Mouse (Mus musculus): ENCODE measurements around the gene 4930455H04Rik.
A peak's percentile ranks its signal among the peaks of the same experiment; 100 is the strongest.

4930455H04Rik gene

DNA sequence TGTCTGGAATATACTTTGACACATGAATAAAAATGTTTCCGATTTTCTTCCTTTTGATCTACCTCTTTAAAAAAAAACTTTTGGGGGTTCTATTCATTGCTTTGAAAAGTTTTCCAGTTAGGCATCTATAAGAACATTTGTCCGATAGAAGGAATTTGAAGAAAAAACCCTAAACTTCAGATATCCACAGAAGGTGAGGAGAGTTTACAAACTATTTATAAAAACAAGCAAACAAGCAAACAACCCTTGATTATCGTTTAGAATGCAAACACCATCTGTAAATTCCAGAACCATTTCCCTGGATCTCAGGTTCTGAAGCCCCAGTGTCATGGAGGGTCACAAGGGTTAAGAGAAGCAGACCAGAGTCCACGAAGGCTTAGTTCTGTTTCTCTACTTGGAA lies at the start of gene 4930455H04Rik:
TSS of gene 4930455H04Rik (plus strand) at position 301 of the 400 bp plus-strand sequence.
- no peak for DNase-seq

GRCm38 (mm10) chr3:116921535-116921934 lies 46.5 kb upstream of the 4930455H04Rik start:
- DNase-seq, result no peak

DNA sequence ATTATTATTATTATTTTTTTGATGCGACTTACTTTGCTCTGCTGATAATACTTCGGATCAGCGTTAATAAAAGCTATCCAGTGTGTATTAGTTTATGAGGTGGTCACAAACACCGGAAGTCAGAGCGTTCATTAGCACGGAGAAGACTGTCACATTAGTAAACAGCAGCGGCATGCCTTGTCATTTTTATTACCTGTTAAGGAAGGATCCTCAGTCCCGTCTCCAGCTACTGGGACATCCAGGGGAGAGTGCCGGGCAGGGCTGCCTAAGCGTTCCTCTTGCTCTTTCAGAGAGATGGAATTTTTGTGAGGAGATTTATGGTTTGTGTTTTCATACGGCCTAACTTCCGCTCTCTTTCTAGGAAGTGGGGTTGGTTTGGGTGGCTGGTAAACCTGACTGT lies 45.0 kb upstream of the 4930455H04Rik start:
- DNase-seq, result no peak

DNA sequence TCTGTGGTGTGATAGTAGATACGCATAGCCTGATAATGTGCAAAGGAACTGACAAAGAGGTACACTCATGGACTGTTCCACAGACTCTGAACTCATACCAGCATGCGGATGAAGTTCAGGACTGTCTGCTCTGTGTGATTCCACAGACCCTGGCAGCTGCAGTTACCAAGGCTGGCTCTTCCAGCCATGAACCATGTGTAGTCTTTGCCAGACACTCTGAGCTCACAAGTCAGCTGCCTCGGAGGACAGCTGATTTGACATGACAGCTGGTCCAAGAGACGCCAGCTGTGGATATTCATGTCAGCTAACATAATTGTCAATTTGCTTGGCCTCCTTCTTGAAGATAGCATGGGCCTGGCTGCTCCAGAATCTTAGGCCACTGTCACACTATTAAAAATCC lies 39.1 kb upstream of the 4930455H04Rik start:
- DNase-seq, result no peak

DNA sequence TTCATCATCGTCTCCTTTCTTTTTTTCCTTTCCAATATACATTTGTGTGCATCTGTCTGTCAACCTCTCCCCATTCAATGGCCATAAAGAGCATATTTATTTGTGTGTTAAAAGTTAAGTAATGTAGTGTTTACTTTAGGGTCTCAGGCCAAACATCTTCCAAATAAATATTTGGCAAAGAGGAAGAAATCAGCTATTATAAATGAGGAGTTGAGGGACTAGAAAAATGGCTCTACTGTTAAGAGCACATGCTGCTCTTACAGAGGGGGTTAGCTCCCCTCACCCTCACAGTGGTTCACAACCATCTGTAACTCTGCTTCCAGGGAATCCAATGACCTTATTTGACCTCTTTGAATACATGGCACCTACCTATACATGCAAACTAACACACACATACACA lies 34.9 kb upstream of the 4930455H04Rik start:
- no peak for DNase-seq

GRCm38 (mm10) chr3:116936934-116937691 lies 31.0 kb upstream of the 4930455H04Rik start:
- no peak for DNase-seq

GRCm38 (mm10) chr3:116940804-116941558 lies 27.1 kb upstream of the 4930455H04Rik start:
- peak; percentile 50 for DNase-seq

DNA sequence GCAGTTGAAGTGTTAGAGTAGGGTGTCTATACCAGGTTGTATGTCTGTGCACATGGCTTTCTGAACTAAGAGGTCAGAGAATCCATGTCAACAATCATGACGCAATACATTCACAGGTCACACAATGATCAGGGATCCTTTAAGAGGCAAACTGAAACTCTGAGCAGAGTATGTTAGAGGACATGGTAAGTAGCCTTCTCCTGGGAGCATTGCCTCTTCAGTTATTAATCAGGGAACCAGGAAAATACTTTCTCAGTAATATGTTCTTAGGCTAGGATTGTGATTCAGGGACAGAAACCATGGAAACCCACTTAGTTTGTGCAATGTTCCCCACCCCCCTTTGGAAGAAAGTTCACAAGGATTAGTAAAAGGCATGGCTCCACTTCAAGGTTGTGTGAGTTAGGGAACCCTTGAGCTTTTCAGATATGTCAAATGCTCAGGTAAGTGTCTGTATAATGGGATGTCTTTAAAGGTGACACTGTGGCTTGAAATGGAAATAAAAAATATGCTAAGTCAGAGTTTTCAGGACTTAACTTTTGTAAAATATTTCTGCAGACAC lies 26.4 kb upstream of the 4930455H04Rik start:
- DNase-seq, result no peak

- DNase-seq, result no peak
These were observed 25.3 kb upstream of the 4930455H04Rik start for GRCm38 (mm10) chr3:116942751-116943150.

DNA sequence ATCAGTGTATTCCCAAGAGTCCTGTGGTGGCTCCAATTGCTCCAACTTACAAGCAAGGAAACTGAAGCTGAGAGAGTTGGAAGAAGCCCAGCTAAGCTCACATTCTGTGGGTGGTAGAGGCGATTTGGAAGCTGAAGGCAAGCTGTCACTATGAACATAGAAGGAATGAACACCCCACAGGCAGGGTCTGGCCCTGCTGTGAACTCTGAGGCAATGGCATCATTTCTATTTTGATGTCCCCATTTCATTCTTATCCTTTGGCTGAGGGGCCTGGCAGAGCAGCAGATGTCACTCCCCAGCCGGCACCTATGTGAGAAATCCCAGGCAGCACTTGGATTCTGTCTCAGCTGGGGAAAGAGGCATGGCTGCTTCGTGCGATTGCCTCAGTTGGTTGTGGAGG lies 24.6 kb upstream of the 4930455H04Rik start:
- peak; percentile 38 for DNase-seq

- no peak for DNase-seq
These were observed 21.6 kb upstream of the 4930455H04Rik start for GRCm38 (mm10) chr3:116946476-116946875.

GRCm38 (mm10) chr3:116950665-116951115 lies 17.4 kb upstream of the 4930455H04Rik start:
- no peak for DNase-seq

DNA sequence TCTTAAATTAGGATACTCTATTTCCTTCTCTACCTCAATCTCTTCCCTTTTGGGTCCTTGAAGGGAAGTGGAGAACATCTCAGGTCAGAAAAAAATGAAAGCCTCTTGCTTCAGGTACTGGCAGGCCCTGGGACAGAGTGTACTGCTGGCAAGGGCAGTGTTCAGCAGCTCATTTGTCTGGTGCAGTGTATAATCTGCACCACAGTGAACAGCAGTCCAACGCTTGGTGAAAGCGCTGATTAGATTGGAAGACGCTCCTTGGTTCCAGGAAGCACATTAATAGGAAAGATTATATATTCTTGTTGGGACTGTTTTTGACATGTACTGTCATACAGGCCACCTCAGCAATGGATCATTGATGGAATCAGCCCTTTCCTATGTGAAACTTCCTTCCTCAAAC lies 16.6 kb upstream of the 4930455H04Rik start:
- no peak for DNase-seq

- no peak for DNase-seq
These were observed 15.7 kb upstream of the 4930455H04Rik start for GRCm38 (mm10) chr3:116952242-116952899.

DNA sequence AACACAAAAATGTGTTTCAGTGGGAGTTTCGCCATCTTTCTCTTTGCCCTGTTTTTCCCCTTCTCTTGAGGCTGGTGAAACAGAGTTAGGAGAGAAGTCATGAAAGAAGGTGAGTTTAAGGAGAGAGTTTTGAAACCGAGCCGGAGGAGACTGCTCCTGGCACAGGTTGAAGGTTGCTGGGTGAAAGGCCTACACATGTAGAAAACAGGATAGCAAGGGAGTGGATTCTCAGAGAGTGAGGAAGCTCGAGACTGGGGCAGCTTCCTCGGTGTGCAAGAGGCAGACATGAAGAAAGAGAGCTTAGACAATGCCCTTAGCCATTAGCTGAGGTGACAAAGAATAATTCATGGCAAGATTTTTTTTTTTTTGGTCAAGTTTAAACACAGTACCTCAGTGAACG lies 14.7 kb upstream of the 4930455H04Rik start:
- DNase-seq, result no peak

DNA sequence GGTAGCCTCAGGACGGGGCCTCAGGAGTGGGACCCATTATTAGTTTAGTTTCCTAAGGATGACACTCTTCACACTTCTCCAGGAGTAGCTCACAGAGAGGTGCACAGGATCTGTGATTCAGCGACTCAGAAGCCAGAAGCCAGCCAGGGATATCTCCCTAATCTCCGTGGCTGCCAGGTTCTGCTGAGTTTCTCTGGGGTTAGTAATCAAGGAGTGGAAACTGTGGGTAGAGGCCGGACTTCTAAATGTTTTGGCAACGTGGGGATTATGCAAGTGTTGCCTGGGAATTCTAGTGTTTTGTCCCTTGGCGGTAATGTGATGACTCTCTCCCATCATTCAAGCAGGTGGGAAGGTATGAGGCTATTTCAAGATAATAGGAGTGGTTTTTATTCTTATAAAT lies 13.0 kb upstream of the 4930455H04Rik start:
- DNase-seq, result no peak

DNA sequence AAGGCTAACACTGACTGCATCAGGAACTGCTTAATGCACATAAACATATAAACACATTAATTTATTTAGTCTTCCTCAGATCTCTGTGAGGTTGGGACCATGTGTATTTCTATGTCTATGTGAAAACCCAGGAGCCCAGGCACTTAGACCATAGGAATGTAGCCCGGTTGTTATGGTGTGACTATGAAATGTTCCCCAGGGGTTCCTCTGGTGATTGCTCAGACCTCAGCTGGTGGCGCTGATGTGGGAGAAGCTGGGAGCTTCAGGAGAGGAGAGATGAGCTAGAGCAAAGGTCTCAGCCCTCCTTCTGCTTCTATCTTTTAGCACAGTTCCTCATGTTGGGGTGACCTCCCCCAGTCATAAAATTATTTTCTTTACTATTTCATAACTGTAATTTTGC lies 7.7 kb upstream of the 4930455H04Rik start:
- no peak for DNase-seq

DNA sequence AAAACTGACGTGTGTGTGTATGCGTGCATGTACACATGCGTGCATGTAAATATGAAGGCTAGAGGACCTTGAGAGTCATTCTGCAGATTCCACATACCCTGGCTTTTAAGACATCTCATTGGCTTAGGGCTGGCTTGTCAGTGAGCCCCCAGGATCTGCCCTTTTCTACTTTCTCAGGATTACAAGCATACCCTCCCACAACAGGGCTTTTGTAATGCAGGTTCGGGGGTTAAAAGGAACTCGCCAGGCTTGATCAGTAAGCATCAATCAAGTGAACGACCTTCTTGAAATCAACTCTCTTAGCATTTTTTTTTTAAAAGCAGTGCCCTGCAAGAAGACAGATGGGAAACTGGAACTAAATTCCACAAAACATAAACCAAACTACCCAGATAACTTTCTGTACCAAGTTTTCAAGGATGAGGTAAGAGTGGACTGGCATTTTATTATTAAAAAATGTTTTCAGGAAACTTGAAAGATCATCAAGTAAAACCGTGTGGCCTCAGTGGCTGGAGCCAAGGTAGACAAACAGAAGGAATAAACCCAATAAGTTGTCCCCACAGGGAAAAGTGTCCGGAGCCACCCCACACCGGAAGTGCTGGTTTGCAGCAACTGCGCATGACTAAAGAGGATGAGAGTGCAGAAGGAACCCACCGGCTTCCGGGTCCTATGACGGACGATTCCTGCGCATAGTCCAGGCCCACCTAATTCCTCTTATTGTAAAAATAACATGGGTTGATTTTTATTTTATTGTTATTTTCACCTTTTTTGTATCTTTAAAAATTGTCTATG lies 6.5 kb upstream of the 4930455H04Rik start:
- DNase-seq, result no peak

DNA sequence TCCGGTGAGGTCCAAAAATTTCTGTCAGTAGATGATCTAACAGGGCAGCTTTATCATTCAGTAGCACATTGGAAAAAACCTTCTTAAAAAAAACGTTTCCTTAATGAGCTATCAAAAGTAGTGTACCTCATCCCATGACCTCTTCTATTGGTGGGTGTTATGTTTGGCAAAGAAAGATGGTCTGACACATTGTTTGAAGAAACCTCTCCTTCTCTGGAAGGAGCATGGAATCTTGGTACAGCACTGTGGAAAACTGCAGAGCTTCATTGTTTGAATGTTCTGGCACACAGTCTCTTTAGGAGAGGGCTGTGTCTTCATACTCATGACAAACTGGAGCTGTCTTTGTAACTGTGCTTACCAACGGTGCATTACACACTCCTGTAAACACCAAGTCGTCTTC lies 4.9 kb upstream of the 4930455H04Rik start:
- DNase-seq, result no peak

DNA sequence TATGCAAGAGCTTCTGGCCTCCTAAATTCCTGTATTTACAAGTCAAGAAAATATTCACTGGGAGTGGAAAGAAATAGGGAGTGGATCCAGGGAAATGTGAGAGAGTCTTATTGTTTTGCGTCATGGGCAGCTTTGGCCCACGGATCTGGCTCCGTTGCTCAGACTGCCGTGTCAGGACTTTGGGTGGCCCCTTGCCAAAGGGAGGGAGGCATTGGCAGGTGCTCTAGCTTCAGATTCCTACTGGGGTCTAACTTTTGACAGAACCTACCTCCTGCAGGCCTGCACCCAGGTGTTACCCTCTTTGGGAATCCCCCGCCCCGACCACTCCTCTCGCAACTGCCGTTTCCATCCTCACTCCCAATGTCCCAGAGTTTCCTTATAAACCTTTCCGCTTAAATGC lies 3.6 kb upstream of the 4930455H04Rik start:
- no peak for DNase-seq

DNA sequence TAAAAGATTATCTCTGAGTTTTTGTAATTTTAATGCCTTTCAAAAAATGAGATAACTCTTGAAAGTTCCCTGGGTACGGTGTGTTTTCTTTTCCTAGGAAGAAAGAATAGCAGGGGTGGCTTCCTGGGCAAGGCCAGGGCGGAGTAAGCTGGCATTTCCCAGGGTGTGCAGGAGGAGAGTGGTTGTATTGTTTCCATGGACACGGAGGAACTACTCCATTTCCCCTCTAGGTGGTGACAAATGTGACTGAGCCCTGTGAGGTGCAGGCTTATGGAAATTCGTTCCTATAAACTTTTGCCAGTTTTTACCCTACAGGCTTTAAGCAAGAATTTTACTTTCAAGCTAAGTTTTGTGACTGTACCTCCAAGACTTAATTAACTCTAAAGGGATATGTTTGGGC lies 1.8 kb upstream of the 4930455H04Rik start:
- peak; percentile 73 for DNase-seq

GRCm38 (mm10) chr3:116966800-116967199 lies 1.3 kb upstream of the 4930455H04Rik start:
- no peak for DNase-seq

- DNase-seq, result no peak
These were observed 631 bp upstream of the 4930455H04Rik start for GRCm38 (mm10) chr3:116967436-116967835.
